17 mouse cellular contexts compared by ENCODE assay signal in genomic region chr7:114765273-114765672, GRCm38 (mm10). TPM values are rescaled to one million over a fixed set of nuclear protein-coding genes. Genes with fewer than 3 reads are reported as not detected.
"Had no signal": no experiment of that assay in that cellular context is flagged by ENCODE, and none has a peak within 500 bp of the region (broad histone marks: within the 10 kb centered on the region; RNA-seq: fewer than 3 reads in every experiment).

No protein-coding gene starts in this region.

- H3K4me1 ChIP-seq: midbrain, embryonic 10.5 days; midbrain, embryonic 12.5 days; neural tube, embryonic 12.5 days; stomach, embryonic 15.5 days had no signal

- H3K27me3 ChIP-seq: midbrain, embryonic 12.5 days; neural tube, embryonic 12.5 days; stomach, embryonic 15.5 days had no signal

- H3K4me3 ChIP-seq: midbrain, embryonic 10.5 days; midbrain, embryonic 12.5 days; neural tube, embryonic 12.5 days; stomach, embryonic 15.5 days had no signal

- H3K27ac ChIP-seq: liver, embryonic 14.5 days; midbrain, embryonic 10.5 days; midbrain, embryonic 12.5 days; neural tube, embryonic 12.5 days; stomach, embryonic 15.5 days; stomach, postnatal 0 days had no signal

- H3K36me3 ChIP-seq: midbrain, embryonic 10.5 days; midbrain, embryonic 12.5 days; neural tube, embryonic 12.5 days; stomach, embryonic 15.5 days had no signal

- DNase-seq: lung, adult 18-20 months; lung, embryonic 14.5 days; lung, postnatal 10 days; lung, postnatal 4 days; midbrain, embryonic 14.5 days; thymus, adult 2 months; thymus, postnatal 25 days; thymus, postnatal 4 days had no signal

- H3K9me3 ChIP-seq: midbrain, embryonic 10.5 days; midbrain, embryonic 12.5 days; neural tube, embryonic 12.5 days; stomach, embryonic 15.5 days had no signal

RNA-seq across cellular contexts. Expression of gene Calcb, which starts 46.8 kb away (rescaled TPM):
- polyA plus RNA-seq: liver, embryonic 14.5 days; liver, embryonic 16.5 days; midbrain, embryonic 10.5 days; midbrain, embryonic 14.5 days; spleen, adult 2 months; testis, adult 2 months had no signal
